8 mouse cellular contexts compared by ENCODE assay signal in the genomic region with DNA sequence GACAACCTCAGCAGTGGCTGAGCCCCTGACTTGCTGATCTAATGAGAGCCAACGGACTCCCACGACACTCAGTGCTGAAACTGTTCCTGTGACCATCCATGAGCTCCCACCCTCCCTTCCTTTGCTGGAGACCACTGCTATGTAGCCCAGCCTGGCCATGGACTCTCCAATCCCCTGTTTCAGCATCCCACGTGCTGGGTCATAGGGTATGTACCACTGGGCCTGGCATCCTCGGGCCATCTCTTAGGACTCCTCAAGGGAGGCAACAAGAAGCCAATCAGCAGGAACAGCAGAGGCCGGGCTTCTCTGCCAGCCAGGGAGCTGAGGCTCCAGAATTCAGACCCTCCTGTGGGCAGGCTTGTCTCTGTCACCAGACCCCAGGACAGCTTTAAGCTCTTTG.
A peak's percentile ranks its signal among the peaks of the same experiment; 100 is the strongest.
DNase-seq lines count a peak whose midpoint lies in the region; ATAC-seq lines count a peak whose summit lies in the region.

No protein-coding gene starts in this region.

- WGBS in embryonic facial prominence, embryonic 13.5 days = 31% methylated on average over 5 of the region's 5 CpGs
- 36% methylated on average over 5 of the region's 5 CpGs for WGBS in hindbrain, embryonic 12.5 days
- WGBS in midbrain, embryonic 13.5 days = 33% methylated on average over 5 of the region's 5 CpGs

- H3K27ac ChIP-seq in embryonic facial prominence, embryonic 13.5 days = peak overlapping the region; percentile 98
- H3K27ac ChIP-seq in hindbrain, embryonic 12.5 days = peak overlapping the region; percentile 95
- peak overlapping the region; percentile 91 for H3K27ac ChIP-seq in midbrain, embryonic 13.5 days

- H3K9me3 ChIP-seq in embryonic facial prominence, embryonic 13.5 days = no peaks in the 10 kb centered on the region
- H3K9me3 ChIP-seq in hindbrain, embryonic 12.5 days (replicated peaks) = no peaks in the 10 kb centered on the region
- H3K9me3 ChIP-seq in midbrain, embryonic 13.5 days = no peaks in the 10 kb centered on the region

- H3K4me1 ChIP-seq in embryonic facial prominence, embryonic 13.5 days = peaks cover 93% of the 10 kb centered on the region
- peaks cover 93% of the 10 kb centered on the region for H3K4me1 ChIP-seq in hindbrain, embryonic 12.5 days
- peaks cover 91% of the 10 kb centered on the region for H3K4me1 ChIP-seq in midbrain, embryonic 13.5 days (replicated peaks)

- no peak overlapping the region for H3K4me3 ChIP-seq in embryonic facial prominence, embryonic 13.5 days
- no peak overlapping the region for H3K4me3 ChIP-seq in hindbrain, embryonic 12.5 days
- H3K4me3 ChIP-seq in midbrain, embryonic 13.5 days (replicated peaks) = no peak overlapping the region

- H3K27me3 ChIP-seq in embryonic facial prominence, embryonic 13.5 days = no peaks in the 10 kb centered on the region
- no peaks in the 10 kb centered on the region for H3K27me3 ChIP-seq in hindbrain, embryonic 12.5 days
- no peaks in the 10 kb centered on the region for H3K27me3 ChIP-seq in midbrain, embryonic 13.5 days

- DNase-seq in kidney, adult 18-20 months = peak; percentile 32
- DNase-seq in kidney, postnatal 14 days = no peak
- no peak for DNase-seq in spleen, postnatal 4 days (ENCODE audit: low spot score in 2 of 2)
- no peak for DNase-seq in retina, embryonic 14.5 days (ENCODE audit: low spot score)
- no peak for DNase-seq in layer of hippocampus, adult 8-10 months (ENCODE audit: low spot score in 2 of 2)

- peak overlapping the region; percentile 51; the same call in 1 of the 2 replicates for H3K9ac ChIP-seq in embryonic facial prominence, embryonic 13.5 days
- H3K9ac ChIP-seq in hindbrain, embryonic 12.5 days = peak overlapping the region; percentile 47; the same call in 1 of the 2 replicates
- peak overlapping the region; percentile 46 for H3K9ac ChIP-seq in midbrain, embryonic 13.5 days (replicated peaks)

- H3K4me2 ChIP-seq in embryonic facial prominence, embryonic 13.5 days = peak overlapping the region; percentile 32
- H3K4me2 ChIP-seq in hindbrain, embryonic 12.5 days (replicated peaks) = peak overlapping the region; percentile 20
- H3K4me2 ChIP-seq in midbrain, embryonic 13.5 days (replicated peaks) = peak overlapping the region; percentile 11

- ATAC-seq in embryonic facial prominence, embryonic 13.5 days (ENCODE audit: insufficient number of reproducible peaks, insufficient read depth, low FRiP score, low TSS enrichment, low read depth) = no peak
- no peak for ATAC-seq in hindbrain, embryonic 12.5 days (ENCODE audit: low FRiP score)
- no peak for ATAC-seq in midbrain, embryonic 13.5 days

- H3K36me3 ChIP-seq in embryonic facial prominence, embryonic 13.5 days = peaks cover 41% of the 10 kb centered on the region
- H3K36me3 ChIP-seq in hindbrain, embryonic 12.5 days = peaks cover 12% of the 10 kb centered on the region
- peaks cover 9% of the 10 kb centered on the region for H3K36me3 ChIP-seq in midbrain, embryonic 13.5 days
